Comparison of ENCODE assay signal across 14 mouse cellular contexts in the genomic region with DNA sequence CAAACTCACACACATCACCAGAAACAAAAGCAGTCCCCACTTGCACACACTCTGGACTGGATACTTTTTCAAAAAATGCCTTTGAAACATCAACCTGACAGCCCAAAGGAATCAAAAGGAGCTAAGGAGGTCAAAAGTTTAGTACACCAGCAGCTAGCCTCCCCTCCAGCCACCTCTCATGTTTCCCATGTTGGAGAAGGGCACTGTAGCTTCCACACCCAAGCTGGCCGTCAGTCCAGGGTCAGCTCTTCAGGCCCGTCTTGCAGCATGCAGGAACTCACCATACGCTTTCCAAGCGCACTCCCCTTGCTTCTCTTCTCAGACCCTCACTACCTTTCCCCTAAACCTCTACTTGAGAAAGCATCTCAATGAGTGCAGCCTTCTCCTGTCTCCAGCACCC. TPM values are rescaled to one million over a fixed set of nuclear protein-coding genes. Genes with fewer than 3 reads are reported as not detected.
A peak's percentile ranks its signal among the peaks of the same experiment; 100 is the strongest.
DNase-seq lines count a peak whose midpoint lies in the region; ATAC-seq and TF ChIP-seq lines count a peak whose summit lies in the region.
"Had no signal": no experiment of that assay in that cellular context is flagged by ENCODE, and none has a peak within 500 bp of the region (broad histone marks: within the 10 kb centered on the region; RNA-seq: fewer than 3 reads in every experiment).

No protein-coding gene starts in this region.

- TF ChIP-seq CTCF in layer of hippocampus, adult 2 months (conservative IDR thresholded peaks at IDR 0.05) = no peak

- H3K27me3 ChIP-seq in heart, embryonic 14.5 days (ENCODE audit: control insufficient read depth, insufficient read depth, low read length) = no peaks in the 10 kb centered on the region
- H3K27me3 ChIP-seq in lung, embryonic 16.5 days (ENCODE audit: control insufficient read depth, insufficient read depth, low read depth, low read length) = no peaks in the 10 kb centered on the region
- H3K27me3 ChIP-seq in embryonic facial prominence, embryonic 13.5 days = no peaks in the 10 kb centered on the region
- no peaks in the 10 kb centered on the region for H3K27me3 ChIP-seq in neural tube, embryonic 15.5 days (replicated peaks)
- H3K27me3 ChIP-seq: lung, embryonic 15.5 days; Patski had no signal

- no peak for ATAC-seq in heart, embryonic 14.5 days (ENCODE audit: insufficient number of reproducible peaks, insufficient read depth, low FRiP score, low read depth)
- no peak for ATAC-seq in lung, embryonic 16.5 days (ENCODE audit: low read depth)
- no peak for ATAC-seq in embryonic facial prominence, embryonic 13.5 days (ENCODE audit: insufficient number of reproducible peaks, insufficient read depth, low FRiP score, low TSS enrichment, low read depth)
- ATAC-seq in neural tube, embryonic 15.5 days (ENCODE audit: low FRiP score) = no peak
- ATAC-seq: Patski had no signal

- H3K27ac ChIP-seq in heart, embryonic 14.5 days (replicated peaks in 1 of 2; ENCODE audit: control insufficient read depth in 1 of 2, insufficient read depth in 1 of 2, low read depth in 2 of 2, low read length in 2 of 2) = peak overlapping the region; percentile 17 to 41; a peak in 3 of 4 replicates
- H3K27ac ChIP-seq in lung, embryonic 16.5 days (ENCODE audit: low read length) = no peak overlapping the region; the same call in 1 of the 2 replicates
- peak overlapping the region; percentile 39; the same call in 1 of the 2 replicates for H3K27ac ChIP-seq in embryonic facial prominence, embryonic 13.5 days
- no peak overlapping the region for H3K27ac ChIP-seq in neural tube, embryonic 15.5 days (replicated peaks)
- no peak overlapping the region for H3K27ac ChIP-seq in layer of hippocampus, adult 2 months
- H3K27ac ChIP-seq: lung, embryonic 15.5 days; stomach, postnatal 0 days had no signal

- no peaks in the 10 kb centered on the region for H3K36me3 ChIP-seq in heart, embryonic 14.5 days (ENCODE audit: control insufficient read depth, insufficient read depth, low read length)
- no peaks in the 10 kb centered on the region for H3K36me3 ChIP-seq in lung, embryonic 16.5 days (ENCODE audit: control insufficient read depth, insufficient read depth, low read length)
- no peaks in the 10 kb centered on the region for H3K36me3 ChIP-seq in embryonic facial prominence, embryonic 13.5 days
- H3K36me3 ChIP-seq in neural tube, embryonic 15.5 days = no peaks in the 10 kb centered on the region
- H3K36me3 ChIP-seq: lung, embryonic 15.5 days had no signal

- H3K9me3 ChIP-seq in heart, embryonic 14.5 days (ENCODE audit: control insufficient read depth, low read length) = no peaks in the 10 kb centered on the region
- no peaks in the 10 kb centered on the region for H3K9me3 ChIP-seq in lung, embryonic 16.5 days (ENCODE audit: control insufficient read depth, low read length)
- H3K9me3 ChIP-seq in embryonic facial prominence, embryonic 13.5 days = no peaks in the 10 kb centered on the region
- no peaks in the 10 kb centered on the region for H3K9me3 ChIP-seq in neural tube, embryonic 15.5 days (replicated peaks)
- H3K9me3 ChIP-seq: lung, embryonic 15.5 days had no signal

- intact Hi-C loops in heart, postnatal 14 days (cut with DNase I) = loop anchor here (10.0 kb wide), 1 partner anchor 120 kb away; no protein-coding TSS in a partner anchor

- peak overlapping the region; percentile 53 for H3K4me2 ChIP-seq in heart, embryonic 14.5 days (ENCODE audit: low read length)
- 0 out of 2 replicates have a peak overlapping the region, but pooled peaks have one; percentile 2 for H3K4me2 ChIP-seq in lung, embryonic 16.5 days (ENCODE audit: low read depth, low read length)
- peak overlapping the region; percentile 32 for H3K4me2 ChIP-seq in embryonic facial prominence, embryonic 13.5 days
- peak overlapping the region; percentile 23; the same call in 1 of the 2 replicates for H3K4me2 ChIP-seq in neural tube, embryonic 15.5 days
- H3K4me2 ChIP-seq: lung, embryonic 15.5 days; midbrain, embryonic 11.5 days had no signal

- peak overlapping the region; percentile 55 for H3K9ac ChIP-seq in heart, embryonic 14.5 days (ENCODE audit: low read length)
- H3K9ac ChIP-seq in lung, embryonic 16.5 days (ENCODE audit: low read length) = 0 out of 2 replicates have a peak overlapping the region, but pooled peaks have one; percentile 8
- 0 out of 2 replicates have a peak overlapping the region, but pooled peaks have one; percentile 27 for H3K9ac ChIP-seq in embryonic facial prominence, embryonic 13.5 days
- no peak overlapping the region for H3K9ac ChIP-seq in neural tube, embryonic 15.5 days (replicated peaks)
- H3K9ac ChIP-seq: lung, embryonic 15.5 days had no signal

- no peak for DNase-seq in heart, postnatal 14 days
- no peak for DNase-seq in lung, postnatal 10 days
- DNase-seq in layer of hippocampus, adult 2 months (ENCODE audit: low spot score in 2 of 2) = no peak
- DNase-seq: cerebellum, adult 9-11 months; liver; spleen, adult 18-20 months had no signal

- peak overlapping the region; percentile 13 to 16; a peak in 2 of 4 replicates for H3K4me3 ChIP-seq in heart, embryonic 14.5 days (ENCODE audit: control insufficient read depth in 1 of 2, insufficient read depth in 1 of 2, low read depth in 1 of 2, low read length in 2 of 2)
- no peak overlapping the region for H3K4me3 ChIP-seq in lung, embryonic 16.5 days (ENCODE audit: low read length)
- H3K4me3 ChIP-seq in embryonic facial prominence, embryonic 13.5 days = 0 out of 2 replicates have a peak overlapping the region, but pooled peaks have one; percentile 6
- H3K4me3 ChIP-seq in neural tube, embryonic 15.5 days (replicated peaks) = no peak overlapping the region
- no peak overlapping the region for H3K4me3 ChIP-seq in layer of hippocampus, adult 2 months
- H3K4me3 ChIP-seq: lung, embryonic 15.5 days had no signal

- peaks cover 0 to 8% of the 10 kb centered on the region in 2 experiments; a peak in 2 of 4 replicates for H3K4me1 ChIP-seq in heart, embryonic 14.5 days (ENCODE audit: control insufficient read depth in 2 of 2, insufficient read depth in 2 of 2, low read length in 2 of 2)
- peaks cover 3% of the 10 kb centered on the region; the same call in 1 of the 2 replicates for H3K4me1 ChIP-seq in lung, embryonic 16.5 days (replicated peaks; ENCODE audit: control insufficient read depth, insufficient read depth, low read length)
- H3K4me1 ChIP-seq in embryonic facial prominence, embryonic 13.5 days = 0 out of 2 replicates have a peak, but pooled peaks cover 8% of the 10 kb centered on the region
- no peaks in the 10 kb centered on the region for H3K4me1 ChIP-seq in neural tube, embryonic 15.5 days

- 32% methylated on average over 4 of the region's 4 CpGs for whole genome bisulfite sequencing in heart, embryonic 14.5 days
- 45% methylated on average over 4 of the region's 4 CpGs for WGBS in lung, embryonic 16.5 days
- 41% methylated on average over 4 of the region's 4 CpGs for WGBS in embryonic facial prominence, embryonic 13.5 days
- 67% methylated on average over 4 of the region's 4 CpGs for WGBS in neural tube, embryonic 15.5 days

RNA-seq across cellular contexts. Expression of gene Clcn5, which starts 4.5 kb away (rescaled TPM):
- polyA plus RNA-seq in heart, embryonic 14.5 days (2014; fragmentation: Nextera tagmentation; extraction: Ambion mirVana) = 25.1 and 27.1 TPM in 2 replicates
- 1 to 10 TPM; 4.5 to 6.1 TPM for total RNA-seq in heart, postnatal 14 days (2021)
- 9.9 TPM in 2 replicates for polyA plus RNA-seq in lung, embryonic 16.5 days (2015; fragmentation: Nextera tagmentation; extraction: Ambion mirVana)
- 12.0 and 13.1 TPM in 2 replicates for polyA plus RNA-seq in embryonic facial prominence, embryonic 13.5 days (2015; fragmentation: Nextera tagmentation; extraction: Ambion mirVana)
- 8.0 TPM in 2 replicates for polyA plus RNA-seq in neural tube, embryonic 15.5 days (2015; fragmentation: Nextera tagmentation; extraction: Ambion mirVana)
- total RNA-seq in layer of hippocampus, adult 2 months (2021) = 1 to 10 TPM; 5.7 to 6.9 TPM

Comparison
In these comparisons a context has a peak if more than half of its experiments do, and no peak if none do; other contexts are left out.
1. H3K27ac ChIP-seq: peak in heart, embryonic 14.5 days (2 of 2) and embryonic facial prominence, embryonic 13.5 days (single experiment); none in lung, embryonic 16.5 days (single experiment), neural tube, embryonic 15.5 days (single experiment) and layer of hippocampus, adult 2 months (single experiment).
2. H3K4me2 ChIP-seq: peak in every context shown above with its lines; median percentile 53 in heart, embryonic 14.5 days; 32 in embryonic facial prominence, embryonic 13.5 days; 23 in neural tube, embryonic 15.5 days; 2 in lung, embryonic 16.5 days.
3. H3K4me3 ChIP-seq: peak in heart, embryonic 14.5 days (2 of 2) and embryonic facial prominence, embryonic 13.5 days (single experiment); none in lung, embryonic 16.5 days (single experiment), neural tube, embryonic 15.5 days (single experiment) and layer of hippocampus, adult 2 months (single experiment).